Mouse (Mus musculus) telencephalon, adult 2 months (tissue): ENCODE results near the gene Rhoa.

ENCODE experiments used
- DNase-seq: peaks from one replicate; pipeline ENCODE4 v3.0.0-alpha.2; 2011; ENCODE audit warnings: low read depth, low spot score

The Rhoa gene

DNA sequence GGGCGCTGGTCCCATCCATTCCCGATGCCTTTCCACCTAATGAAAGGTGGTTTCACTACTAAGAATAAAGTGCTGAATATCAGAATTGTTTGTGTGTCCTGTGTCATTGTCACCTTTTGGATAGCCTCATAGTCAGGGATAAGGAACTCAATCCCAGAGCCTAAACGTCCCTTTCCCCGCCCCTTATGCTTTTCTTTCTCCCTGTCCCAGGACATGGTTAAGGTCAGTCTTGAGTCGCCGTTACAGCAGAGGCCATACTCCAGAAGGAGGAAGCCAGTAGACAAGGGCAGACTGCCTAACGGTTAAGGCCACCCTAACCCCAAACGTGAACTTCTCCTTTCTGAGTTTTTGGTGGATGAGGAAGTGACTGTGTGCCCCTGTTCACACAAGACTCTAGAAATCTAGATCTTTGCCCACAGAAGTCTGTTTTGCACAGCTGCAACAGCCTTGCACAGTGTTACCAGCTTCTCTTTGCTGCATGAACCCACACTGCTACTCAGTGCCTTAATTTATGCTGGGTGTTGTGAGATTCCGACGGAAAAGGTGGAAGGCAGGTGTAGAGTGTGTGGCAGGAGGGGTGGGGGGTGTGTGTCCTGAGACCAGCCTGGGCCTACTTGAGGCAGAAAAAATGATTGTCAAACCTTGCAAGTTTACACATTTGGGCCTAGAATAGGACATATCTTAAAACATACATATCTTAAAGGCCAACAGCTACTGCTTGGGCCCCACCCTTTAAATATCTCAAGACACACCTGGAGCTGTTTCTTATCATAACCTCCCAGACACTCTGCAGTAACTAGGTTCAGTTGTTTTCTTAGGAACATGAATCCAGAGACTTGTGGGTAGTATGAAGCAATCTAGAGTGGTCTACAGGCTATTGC is 34.6 kb downstream of the Rhoa start:
- DNase-seq: peak; percentile 28

DNA sequence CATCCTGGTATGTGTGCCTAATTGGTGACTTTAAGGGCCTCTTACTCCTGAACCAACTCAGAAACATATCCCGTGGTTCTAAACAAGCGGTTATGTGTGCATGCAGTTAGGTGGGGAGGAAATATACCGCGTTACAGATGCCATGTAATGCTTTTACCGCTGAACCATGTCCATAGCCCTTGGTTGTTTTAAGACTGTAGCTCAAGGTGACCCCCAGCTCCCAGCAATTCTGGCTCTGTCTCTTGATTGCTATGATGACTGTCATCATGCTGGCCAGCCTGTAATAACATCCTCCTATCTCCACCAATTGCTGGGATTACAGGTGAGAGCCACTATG is 35.2 kb downstream of the Rhoa start:
- no peak for DNase-seq

GRCm38 (mm10) chr9:108341801-108342200 is 35.9 kb downstream of the Rhoa start:
- DNase-seq: no peak

DNA sequence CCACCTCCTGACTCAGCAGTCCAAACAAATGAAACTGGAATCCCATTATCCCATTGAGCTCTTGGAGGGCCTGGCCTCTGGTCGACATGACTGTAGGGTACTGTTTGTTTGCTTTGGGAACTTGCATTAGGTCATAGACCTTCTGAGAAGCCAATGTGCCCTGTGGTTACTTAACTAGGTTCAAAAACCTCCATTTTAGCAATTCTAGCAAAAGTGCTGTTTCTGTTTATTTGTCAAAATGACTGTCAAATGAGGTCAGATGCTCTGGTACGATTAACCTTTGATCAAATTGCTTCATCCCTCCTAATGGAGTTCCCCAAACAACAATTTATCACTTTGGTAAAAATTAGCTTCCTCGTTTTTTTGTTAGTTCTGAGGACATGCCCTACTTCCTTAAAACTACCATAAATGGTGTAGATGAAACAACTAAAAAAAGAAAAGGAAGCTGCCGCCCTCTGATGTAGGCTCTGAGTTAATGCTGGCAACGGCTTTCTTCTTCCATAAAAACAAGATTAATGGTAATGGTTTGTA is 36.4 kb downstream of the Rhoa start:
- DNase-seq: peak; percentile 46

DNA sequence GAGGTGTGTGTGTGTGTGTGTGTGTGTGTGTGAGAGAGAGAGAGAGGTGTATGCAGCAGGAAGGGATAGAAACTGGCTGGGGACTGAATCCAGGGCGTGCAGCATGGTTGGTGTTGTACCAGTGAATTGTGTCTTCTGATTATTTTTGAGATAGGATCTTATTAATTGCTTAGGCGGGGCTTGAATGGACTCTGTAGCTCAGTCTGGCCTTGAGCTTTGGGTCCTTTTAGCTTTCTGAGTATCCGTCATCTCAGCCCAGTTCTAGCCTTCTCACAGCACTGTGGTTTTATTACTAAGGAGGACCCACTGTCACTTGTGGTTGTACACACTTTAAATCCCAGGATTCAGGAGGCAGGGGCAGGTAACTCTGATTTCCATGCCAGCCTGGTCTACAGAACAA is 37.4 kb downstream of the Rhoa start:
- DNase-seq: no peak

DNA sequence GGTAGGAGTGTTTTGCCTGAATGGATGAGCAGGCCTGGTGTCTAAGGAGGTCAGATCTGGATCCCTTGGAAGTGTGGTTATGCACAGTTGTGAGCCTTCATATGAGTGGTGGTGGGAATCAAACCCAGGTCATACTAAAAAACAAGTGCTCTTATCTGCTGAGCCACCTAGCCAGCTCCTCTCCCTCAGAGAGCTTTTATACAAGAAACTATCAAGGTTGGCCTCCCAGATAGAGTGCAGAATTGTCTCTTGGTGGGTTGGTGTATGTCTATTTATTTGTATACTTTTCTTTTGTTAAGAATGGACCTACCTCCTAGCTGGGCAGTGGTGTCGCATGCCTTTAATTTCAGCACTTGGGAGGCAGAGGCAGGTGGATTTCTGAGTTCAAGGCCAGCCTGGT is 37.9 kb downstream of the Rhoa start:
- no peak for DNase-seq

GRCm38 (mm10) chr9:108344471-108344870 is 38.5 kb downstream of the Rhoa start:
- DNase-seq: no peak

GRCm38 (mm10) chr9:108347024-108347423 is 41.1 kb downstream of the Rhoa start:
- no peak for DNase-seq

- DNase-seq: peak; percentile 75
These were observed 41.8 kb downstream of the Rhoa start, which contains the start of gene Usp4 for GRCm38 (mm10) chr9:108347540-108348289. Gene Usp4 (plus strand): TSS chr9:108347853.

DNA sequence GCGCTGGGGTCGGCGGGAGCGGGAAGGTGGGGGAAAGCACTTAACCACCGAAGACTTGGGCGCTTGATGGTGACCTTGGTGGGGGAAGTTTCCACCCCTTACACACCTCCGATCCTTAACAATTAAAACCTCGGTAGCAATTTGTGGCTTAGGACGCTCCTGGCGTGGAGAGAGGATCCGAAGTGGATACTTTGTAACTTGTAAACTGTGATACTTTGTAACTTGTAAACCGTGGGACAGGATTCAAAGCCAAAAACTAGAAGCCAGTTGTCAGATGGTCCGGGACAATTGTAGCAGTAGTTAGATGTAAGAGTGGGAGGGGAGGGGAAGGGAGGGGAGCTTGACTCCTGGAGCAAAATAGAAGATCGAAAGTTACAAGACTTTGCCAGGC is 42.4 kb downstream of the Rhoa start:
- DNase-seq: no peak

DNA sequence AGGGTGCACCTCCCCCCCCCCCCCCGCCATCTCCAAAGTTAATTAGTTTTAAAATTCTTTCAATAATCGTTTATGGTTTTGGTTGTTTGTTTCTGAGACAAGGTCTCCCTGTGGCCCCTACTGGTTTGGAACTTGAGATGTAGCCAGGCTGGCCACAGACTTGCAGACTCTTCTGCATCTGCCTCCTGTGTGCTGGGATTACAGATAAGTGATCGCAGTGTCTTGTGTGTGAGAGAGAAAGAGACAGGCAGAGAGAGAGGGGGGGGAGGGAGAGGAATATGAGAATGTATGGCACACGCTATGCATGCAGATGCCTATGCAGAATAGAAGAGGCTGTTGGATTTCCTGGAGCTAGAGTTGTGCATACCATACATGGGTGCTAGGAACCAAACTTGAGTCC is 43.8 kb downstream of the Rhoa start:
- DNase-seq: no peak

GRCm38 (mm10) chr9:108378234-108378633 is 72.3 kb downstream of the Rhoa start:
- DNase-seq: no peak

GRCm38 (mm10) chr9:108378736-108379135 is 72.8 kb downstream of the Rhoa start:
- no peak for DNase-seq

DNA sequence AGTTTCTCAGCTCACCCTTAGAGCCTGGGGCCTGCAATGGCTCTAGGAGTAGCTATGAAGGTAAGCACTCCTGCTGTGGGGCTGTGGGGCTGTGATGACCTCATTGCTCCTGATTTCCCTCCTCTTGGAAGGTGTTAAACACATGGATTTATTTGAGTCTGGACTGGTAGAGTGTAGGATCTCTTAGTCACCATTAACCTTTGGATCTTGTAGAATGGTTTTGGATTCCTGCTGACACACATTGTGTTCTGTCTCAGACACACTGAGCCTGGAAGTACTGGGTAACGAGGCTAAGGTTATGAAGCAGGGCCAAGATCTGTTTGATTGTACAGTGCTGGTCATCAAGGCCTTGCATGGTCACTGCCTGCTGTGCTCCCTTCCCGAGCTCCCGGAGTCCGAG is 73.4 kb downstream of the Rhoa start:
- DNase-seq: no peak

- no peak for DNase-seq
These were observed 75.5 kb downstream of the Rhoa start for GRCm38 (mm10) chr9:108381382-108381781.

DNA sequence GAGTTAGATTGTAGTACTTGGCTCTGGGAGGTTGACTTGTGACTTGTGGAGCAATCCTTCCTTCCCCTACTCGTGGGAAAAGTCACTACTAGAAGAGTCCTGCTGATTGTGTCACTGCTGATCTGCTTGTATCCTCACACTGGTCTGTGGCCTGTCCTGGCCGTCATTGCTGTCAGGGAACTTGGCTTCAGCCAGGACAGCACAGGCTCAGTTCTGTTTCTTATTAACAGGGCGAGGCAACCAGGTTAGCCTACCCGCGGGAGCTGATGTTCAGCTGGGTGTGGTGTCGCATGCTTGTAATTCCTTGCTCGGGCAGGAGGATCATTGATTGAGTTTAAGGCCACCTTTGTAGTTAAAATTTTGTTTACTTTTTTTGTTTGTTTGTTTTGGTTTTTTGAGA is 79.1 kb downstream of the Rhoa start:
- no peak for DNase-seq

DNA sequence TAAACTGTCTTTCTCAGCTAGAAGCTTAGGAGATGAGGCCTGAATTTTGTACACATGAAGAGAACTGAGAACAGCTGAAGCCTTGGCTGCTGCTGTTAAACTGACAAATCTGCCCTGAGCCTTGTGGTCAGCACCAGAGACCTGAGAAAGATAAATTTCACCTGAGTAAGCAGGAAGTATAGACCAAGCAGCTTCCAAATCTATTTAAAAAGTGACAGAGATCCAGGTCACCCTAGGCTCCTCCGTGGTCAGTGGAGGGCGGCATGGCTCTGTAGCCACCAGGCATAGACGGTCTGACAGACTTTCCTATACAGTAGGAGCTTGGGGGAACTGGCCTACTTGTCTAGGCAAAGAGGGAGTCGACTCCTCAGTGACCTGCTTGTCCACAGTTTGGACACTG is 80.9 kb downstream of the Rhoa start:
- DNase-seq: no peak
